Mouse (Mus musculus) T-helper 2 cell (primary cell): ENCODE results near the gene Tbxa2r.

Experiments
- in situ Hi-C: fragments of 300-600 bp; cut with MboI, MseI; formaldehyde crosslinking; loops from one replicate; pipeline ENCODE4 v1.15.1; 2025; ENCODE audit warnings: high pct_unique_total_duplicates

Gene Tbxa2r

DNA sequence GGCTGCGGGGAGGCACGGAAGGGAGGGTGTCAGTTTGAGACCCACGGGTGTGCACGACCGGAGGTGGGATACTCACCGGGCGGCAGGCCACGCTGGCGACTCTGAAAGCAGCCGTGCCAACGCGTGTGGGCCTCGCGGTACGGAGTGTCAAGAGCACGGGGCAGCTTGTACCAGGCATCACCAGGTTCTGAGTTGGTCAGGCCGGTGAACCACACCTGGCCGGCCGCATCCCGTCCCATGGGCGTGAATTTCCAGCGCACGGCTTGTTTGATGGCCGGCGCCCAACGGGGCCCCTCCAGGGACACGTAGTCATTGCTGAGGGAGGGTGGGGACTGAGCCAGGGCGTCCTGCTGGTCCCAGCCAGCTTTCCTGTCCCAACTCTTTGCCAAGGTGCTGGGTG, 36.1 kb downstream of the Tbxa2r start:
- in situ Hi-C loops: no loop called here

GRCm38 (mm10) chr10:81365073-81365472, 36.5 kb downstream of the Tbxa2r start:
- in situ Hi-C loops: no loop called here

DNA sequence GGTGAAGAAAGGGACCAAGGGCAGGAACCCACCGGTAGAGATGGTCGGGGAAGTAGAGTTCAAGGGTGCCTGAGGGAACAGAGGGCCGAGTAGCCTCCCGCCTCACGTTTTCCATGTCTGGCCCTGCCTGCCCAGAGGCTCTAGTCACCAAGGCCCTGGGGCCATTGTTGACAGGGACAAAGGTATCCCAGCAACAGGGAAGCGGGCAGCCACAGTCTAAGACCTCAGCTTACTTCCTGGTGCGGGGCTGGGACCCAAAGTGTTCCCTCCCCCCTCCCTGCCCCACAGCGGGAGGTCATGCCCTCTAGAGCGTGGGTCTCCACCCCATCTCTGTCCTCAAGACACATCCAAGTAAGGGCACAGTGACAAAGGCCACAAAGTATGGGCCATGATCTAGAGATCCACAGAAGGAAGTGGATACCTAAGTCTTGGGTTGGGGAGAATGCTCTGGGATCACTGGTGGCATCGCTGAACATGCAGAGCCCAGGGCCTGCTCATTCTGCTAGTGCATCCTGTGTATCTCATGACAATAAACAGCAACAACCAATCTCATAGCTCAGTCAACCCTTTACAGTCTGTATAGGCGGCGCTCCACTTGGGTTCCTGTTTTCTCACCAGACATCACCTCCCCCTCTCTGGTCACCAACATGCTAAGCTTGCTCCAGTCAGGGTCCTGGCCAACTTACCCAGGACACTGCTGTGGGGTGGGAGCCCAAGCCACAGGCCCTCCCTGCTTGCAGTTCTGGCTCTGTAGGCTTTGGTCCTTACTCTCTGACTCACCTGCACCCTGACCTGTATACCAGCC, 37.3 kb downstream of the Tbxa2r start, which contains the start of gene 4930404N11Rik:
Gene 4930404N11Rik (minus strand): TSS at position 145 of the 805 bp plus-strand sequence.
- in situ Hi-C loops: no loop called here

- in situ Hi-C loops: no loop called here
Measured at GRCm38 (mm10) chr10:81366477-81367206, 38.1 kb downstream of the Tbxa2r start.

DNA sequence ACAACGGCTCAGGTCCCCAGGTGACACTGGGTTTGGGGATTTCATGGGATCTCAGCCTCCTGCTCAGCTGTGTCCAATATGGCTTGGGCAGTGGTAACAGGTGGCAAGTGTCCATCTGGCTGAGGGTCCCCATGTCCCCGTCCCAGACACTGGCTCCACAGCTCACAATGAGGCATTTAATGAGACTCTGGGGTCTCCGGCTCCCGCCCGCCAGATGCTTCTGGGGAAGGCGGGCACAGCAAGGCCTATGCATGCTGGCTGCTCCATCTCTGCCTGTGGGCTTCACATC, 38.6 kb downstream of the Tbxa2r start:
- in situ Hi-C loops: no loop called here

GRCm38 (mm10) chr10:81375322-81375721, 46.8 kb downstream of the Tbxa2r start:
- in situ Hi-C loops: no loop called here

GRCm38 (mm10) chr10:81376561-81377361, 48.2 kb downstream of the Tbxa2r start:
- in situ Hi-C loops: no loop called here

- in situ Hi-C loops: no loop called here
Measured at GRCm38 (mm10) chr10:81377362-81377664, 48.8 kb downstream of the Tbxa2r start.

DNA sequence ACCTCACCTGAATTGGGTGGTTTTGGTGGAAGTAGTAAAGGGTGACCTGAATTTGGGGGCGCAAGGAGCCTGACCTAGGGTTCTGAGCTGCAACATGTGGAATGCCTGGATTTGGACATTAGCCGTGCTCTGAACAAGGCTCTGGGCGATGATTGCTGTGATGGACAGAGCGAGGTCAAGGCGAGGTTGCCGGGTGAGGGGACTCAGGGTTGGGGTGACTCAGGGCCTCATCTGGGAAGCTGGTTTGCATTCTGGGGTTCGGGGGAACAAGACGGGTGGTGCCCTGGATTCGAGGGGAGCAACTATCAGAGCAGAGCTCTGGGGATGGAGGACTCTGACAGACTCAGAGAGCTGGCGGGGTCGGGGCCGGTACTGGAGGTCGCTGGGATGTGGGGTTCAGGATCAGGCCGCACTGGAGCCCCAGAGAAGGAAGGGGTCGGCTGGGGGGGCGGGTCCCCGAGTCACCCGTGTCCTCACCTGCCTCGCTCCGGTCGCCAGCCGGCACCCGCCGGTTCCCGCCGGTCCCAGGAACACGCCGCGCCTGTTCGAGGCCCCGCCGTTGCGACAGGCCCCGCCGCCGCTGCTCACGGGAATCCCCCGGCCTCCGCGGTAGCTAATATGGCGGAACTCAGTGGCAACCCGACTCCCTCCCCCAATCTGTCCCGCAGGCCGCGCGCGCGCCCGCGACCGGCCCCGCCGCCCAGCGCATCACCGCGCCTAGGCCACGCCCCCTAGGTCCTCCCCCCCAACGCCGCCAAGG, 49.4 kb downstream of the Tbxa2r start, which contains the start of gene Fzr1:
Gene Fzr1 (minus strand): TSS at position 724 of the 760 bp plus-strand sequence.
- in situ Hi-C loops: no loop called here

DNA sequence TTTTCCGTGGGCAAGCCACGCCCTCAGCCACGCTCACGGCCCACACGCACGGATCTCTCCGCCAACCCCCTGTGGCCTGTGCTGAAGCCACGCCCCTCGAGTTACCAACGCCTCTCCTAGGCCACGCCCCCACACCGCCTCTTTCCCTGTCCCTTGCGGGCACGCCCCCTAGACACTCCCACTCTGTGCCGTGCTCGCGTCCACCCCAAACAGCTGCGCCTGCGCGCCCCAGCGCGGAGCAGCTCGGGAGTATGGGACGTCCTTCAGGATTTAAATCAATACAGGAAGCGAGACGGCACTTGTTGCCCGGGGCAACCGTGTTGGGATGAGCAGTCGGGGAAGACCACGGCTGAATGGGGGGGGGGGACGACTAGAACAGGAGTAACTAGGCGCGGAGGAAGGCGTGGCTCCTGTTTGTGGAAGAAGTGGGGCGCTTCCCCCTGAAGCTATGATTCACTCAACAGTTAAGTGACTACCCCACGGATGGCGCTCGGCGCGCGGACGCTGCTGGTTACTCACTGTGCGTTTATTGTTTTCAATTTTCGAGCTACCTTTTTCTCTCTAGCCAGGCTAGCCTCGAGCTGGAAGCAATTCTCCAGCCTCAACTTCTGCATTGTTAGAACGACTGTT, 50.1 kb downstream of the Tbxa2r start:
- in situ Hi-C loops: no loop called here

GRCm38 (mm10) chr10:81379183-81379553, 50.6 kb downstream of the Tbxa2r start:
- in situ Hi-C loops: no loop called here

DNA sequence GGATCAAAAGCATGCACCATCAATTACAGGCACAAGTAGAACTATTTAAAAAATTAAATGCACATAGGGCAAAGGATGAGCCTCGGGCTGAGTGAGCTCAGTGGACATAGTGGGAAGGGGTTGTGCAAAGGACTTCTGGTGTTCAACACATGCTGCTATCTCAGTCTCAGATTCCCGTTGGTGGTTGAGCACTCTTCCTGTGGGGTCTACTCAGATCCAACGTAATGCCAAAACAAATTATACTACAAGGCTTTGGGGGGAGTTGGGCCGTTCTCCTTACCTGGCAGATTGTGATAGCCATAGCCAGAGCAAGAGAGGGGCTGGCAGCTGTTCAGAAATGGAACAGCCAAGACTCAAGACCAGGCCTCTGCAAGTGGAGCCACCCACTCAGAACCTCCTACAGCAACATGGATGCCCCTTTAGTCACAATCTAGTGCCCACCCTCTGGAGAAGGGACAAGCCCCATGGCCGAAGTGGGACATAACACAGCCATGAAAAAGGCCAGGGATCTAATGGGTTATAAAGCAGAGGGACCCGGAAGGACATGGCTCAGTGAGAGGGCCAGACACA, 51.4 kb downstream of the Tbxa2r start:
- in situ Hi-C loops: no loop called here

DNA sequence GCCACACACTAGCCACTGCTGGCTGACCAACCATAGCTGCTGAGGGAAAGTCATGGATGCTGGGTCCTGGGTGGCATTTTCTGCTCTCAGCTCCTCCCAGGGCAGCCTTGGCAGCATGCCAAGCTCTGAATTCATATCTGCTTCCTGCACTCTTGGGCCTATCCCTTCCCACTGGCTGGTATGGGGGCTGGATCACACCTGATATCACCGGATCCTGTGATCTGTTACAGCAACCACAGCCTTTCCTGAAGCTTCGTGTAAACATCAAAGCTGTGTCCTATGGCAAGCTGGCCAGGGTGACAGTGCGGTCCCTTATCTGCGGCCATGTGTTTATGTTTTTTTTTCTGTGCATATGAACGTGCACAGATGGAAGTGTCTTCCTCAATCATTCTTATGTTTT, 53.5 kb downstream of the Tbxa2r start:
- in situ Hi-C loops: no loop called here

GRCm38 (mm10) chr10:81383802-81384604, 55.5 kb downstream of the Tbxa2r start, which contains the start of the genes Dohh and Gm48551:
Dohh (plus strand) TSS chr10:81384428.
Gm48551 (plus strand) TSS chr10:81384466.
- in situ Hi-C loops: no loop called here

DNA sequence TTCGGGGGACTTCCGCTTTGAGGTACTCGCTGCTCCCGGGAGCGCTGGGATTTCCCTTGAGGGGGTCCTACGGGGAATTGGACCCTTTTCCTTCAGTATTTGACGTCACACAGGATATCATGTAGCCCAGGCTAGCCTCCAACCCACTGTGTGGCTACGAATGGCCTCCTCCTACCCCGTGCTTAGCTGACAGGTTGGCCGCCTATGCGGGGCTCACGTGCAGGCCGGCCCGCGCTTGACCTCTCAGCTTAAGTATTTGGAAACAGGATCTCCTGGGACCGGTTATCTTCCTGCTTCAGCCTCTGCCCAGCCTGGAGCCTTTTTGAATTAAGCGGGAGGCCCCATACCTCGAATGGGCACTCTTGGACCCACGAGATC, 56.1 kb downstream of the Tbxa2r start:
- in situ Hi-C loops: no loop called here
